Comparison of ENCODE assay signal across 8 mouse cellular contexts in genomic region chr8:85080532-85081215, GRCm38 (mm10). TPM values are rescaled to one million over a fixed set of nuclear protein-coding genes. Genes with fewer than 3 reads are reported as not detected.
DNase-seq lines count a peak whose midpoint lies in the region; ATAC-seq and TF ChIP-seq lines count a peak whose summit lies in the region.

Gene Wdr83os (plus strand): TSS chr8:85080740.

- H3K4me3 ChIP-seq in limb, embryonic 15.5 days: peak within 1 kb of the TSS; percentile 76
- H3K4me3 ChIP-seq in midbrain, embryonic 16.5 days (ENCODE audit: low read depth, low read length): peak within 1 kb of the TSS; percentile 92
- peak within 1 kb of the TSS; percentile 85 for H3K4me3 ChIP-seq in stomach, postnatal 0 days (ENCODE audit: low read depth, low read length)

- no peak for TF ChIP-seq CTCF in stomach, postnatal 0 days (IDR thresholded peaks at IDR 0.05; ENCODE audit: low read depth)

- H3K27me3 ChIP-seq in limb, embryonic 15.5 days: no peaks in the 10 kb centered on the region
- no peaks in the 10 kb centered on the region for H3K27me3 ChIP-seq in midbrain, embryonic 16.5 days (ENCODE audit: control insufficient read depth, insufficient read depth, low read depth, low read length)
- H3K27me3 ChIP-seq in stomach, postnatal 0 days (ENCODE audit: control insufficient read depth, insufficient read depth, low read length): no peaks in the 10 kb centered on the region

- under 1% methylated on average over 30 of the region's 30 CpGs for WGBS in limb, embryonic 15.5 days
- WGBS in midbrain, embryonic 16.5 days: 0% methylated on average over 30 of the region's 30 CpGs
- WGBS in stomach, postnatal 0 days: under 1% methylated on average over 30 of the region's 30 CpGs

- peak within 1 kb of the TSS; percentile 93 for H3K4me2 ChIP-seq in limb, embryonic 15.5 days
- H3K4me2 ChIP-seq in midbrain, embryonic 16.5 days (ENCODE audit: low read length): peak within 1 kb of the TSS; percentile 84
- peak within 1 kb of the TSS; percentile 86 for H3K4me2 ChIP-seq in stomach, postnatal 0 days (replicated peaks; ENCODE audit: low read depth)

- peaks cover 38% of the 10 kb centered on the region for H3K4me1 ChIP-seq in limb, embryonic 15.5 days
- peaks cover 31% of the 10 kb centered on the region for H3K4me1 ChIP-seq in midbrain, embryonic 16.5 days (ENCODE audit: control insufficient read depth, insufficient read depth, low read length)
- peaks cover 5% of the 10 kb centered on the region; the same call in 1 of the 2 replicates for H3K4me1 ChIP-seq in stomach, postnatal 0 days (replicated peaks; ENCODE audit: control insufficient read depth, insufficient read depth)

- TF ChIP-seq EP300 in stomach, postnatal 0 days (optimal IDR thresholded peaks at IDR 0.05): no peak

- ATAC-seq in granulocyte monocyte progenitor cell, adult 5-6 weeks (replicated peaks; ENCODE audit: poor library complexity, severe bottlenecking): no peak
- no peak for ATAC-seq in limb, embryonic 15.5 days (ENCODE audit: insufficient number of reproducible peaks, low FRiP score, low TSS enrichment, low read depth)
- ATAC-seq in midbrain, embryonic 16.5 days: peak; percentile 7; the same call in 1 of the 2 replicates
- ATAC-seq in stomach, postnatal 0 days (ENCODE audit: low FRiP score, low TSS enrichment): peak; percentile 11

- H3K9ac ChIP-seq in limb, embryonic 15.5 days: peak within 1 kb of the TSS; percentile 83
- H3K9ac ChIP-seq in midbrain, embryonic 16.5 days (ENCODE audit: low read depth, low read length): peak within 1 kb of the TSS; percentile 89
- H3K9ac ChIP-seq in stomach, postnatal 0 days (ENCODE audit: low read length): peak within 1 kb of the TSS; percentile 76

- DNase-seq in A20 (ENCODE audit: low read depth, low spot score) (peak; percentile 92), ZHBTc4 (ENCODE audit: low read depth, low spot score) (peak; percentile 81)
- peak; percentile 66 for DNase-seq in embryo, embryonic 11.5 days (ENCODE audit: low read depth, low spot score)
- peak; percentile 47 for DNase-seq in kidney, adult 11 months
- DNase-seq in stomach, postnatal 0 days (ENCODE audit: low spot score): peak; percentile 60

- H3K9me3 ChIP-seq in limb, embryonic 15.5 days: no peaks in the 10 kb centered on the region
- H3K9me3 ChIP-seq in midbrain, embryonic 16.5 days (replicated peaks; ENCODE audit: control insufficient read depth, low read length, poor library complexity, severe bottlenecking): no peaks in the 10 kb centered on the region
- no peaks in the 10 kb centered on the region for H3K9me3 ChIP-seq in stomach, postnatal 0 days (ENCODE audit: control insufficient read depth, low read length)

- H3K36me3 ChIP-seq in limb, embryonic 15.5 days: peaks cover 26% of the 10 kb centered on the region
- H3K36me3 ChIP-seq in midbrain, embryonic 16.5 days (ENCODE audit: control insufficient read depth, insufficient read depth, low read length): peaks cover under 1% of the 10 kb centered on the region; the same call in 1 of the 2 replicates
- H3K36me3 ChIP-seq in stomach, postnatal 0 days (ENCODE audit: control insufficient read depth, insufficient read depth, low read length): peaks cover 4% of the 10 kb centered on the region; the same call in 1 of the 2 replicates

- peak within 1 kb of the TSS; percentile 90 for H3K27ac ChIP-seq in limb, embryonic 15.5 days
- peak within 1 kb of the TSS; percentile 71 for H3K27ac ChIP-seq in midbrain, embryonic 16.5 days (ENCODE audit: low read length)
- peak within 1 kb of the TSS; percentile 78 for H3K27ac ChIP-seq in stomach, postnatal 0 days (replicated peaks)

RNA-seq across cellular contexts. Expression of gene Wdr83os, which starts in this region (rescaled TPM):
- total RNA-seq in granulocyte monocyte progenitor cell, adult 5-6 weeks (2014; fragmentation: Nextera tagmentation): 189 and 191 TPM in 2 replicates
- total RNA-seq in granulocyte monocyte progenitor cell, adult 5-6 weeks (2017): 36.6 and 47.4 TPM in 2 replicates
- polyA plus RNA-seq in limb, embryonic 15.5 days (2015; fragmentation: Nextera tagmentation; extraction: Ambion mirVana): 106 and 111 TPM in 2 replicates
- polyA plus RNA-seq in midbrain, embryonic 16.5 days (2015; fragmentation: Nextera tagmentation; extraction: Ambion mirVana): 129 and 133 TPM in 2 replicates
- polyA plus RNA-seq in stomach, postnatal 0 days (2015; fragmentation: Nextera tagmentation; extraction: Ambion mirVana): 114 and 117 TPM in 2 replicates

Comparison
In these comparisons a context has a peak if more than half of its experiments do, and no peak if none do; other contexts are left out.
1. ATAC-seq: peak in midbrain, embryonic 16.5 days (single experiment) and stomach, postnatal 0 days (single experiment); none in granulocyte monocyte progenitor cell, adult 5-6 weeks (single experiment) and limb, embryonic 15.5 days (single experiment).
2. Peak in every context shown above with its lines, with median percentiles within 50 percentile points of each other: DNase-seq, H3K27ac ChIP-seq, H3K4me2 ChIP-seq, H3K4me3 ChIP-seq and H3K9ac ChIP-seq.